Mouse (Mus musculus): ENCODE data around the gene Mipol1. TPM values are rescaled to one million over a fixed set of nuclear protein-coding genes. Genes with fewer than 3 reads are reported as not detected.

Gene Mipol1
- polyA plus RNA-seq, 1 experiment from 2014 or later = 6.8 TPM

- no peak overlapping the region for H3K9ac ChIP-seq
- H3K4me3 ChIP-seq = no peak overlapping the region
- H3K36me3 ChIP-seq = no peaks in the 10 kb centered on the region
- WGBS = 52% methylated on average over 3 of the region's 3 CpGs
- no peak for ATAC-seq (ENCODE audit: low FRiP score, low read depth)
- H3K27me3 ChIP-seq (replicated peaks) = no peaks in the 10 kb centered on the region
- H3K4me2 ChIP-seq (replicated peaks) = no peak overlapping the region
- H3K9me3 ChIP-seq = no peaks in the 10 kb centered on the region
- H3K27ac ChIP-seq = no peak overlapping the region
- no peaks in the 10 kb centered on the region for H3K4me1 ChIP-seq
Observed at GRCm38 (mm10) chr12:57281155-57282114, 51.2 kb downstream of the Mipol1 start.

DNA sequence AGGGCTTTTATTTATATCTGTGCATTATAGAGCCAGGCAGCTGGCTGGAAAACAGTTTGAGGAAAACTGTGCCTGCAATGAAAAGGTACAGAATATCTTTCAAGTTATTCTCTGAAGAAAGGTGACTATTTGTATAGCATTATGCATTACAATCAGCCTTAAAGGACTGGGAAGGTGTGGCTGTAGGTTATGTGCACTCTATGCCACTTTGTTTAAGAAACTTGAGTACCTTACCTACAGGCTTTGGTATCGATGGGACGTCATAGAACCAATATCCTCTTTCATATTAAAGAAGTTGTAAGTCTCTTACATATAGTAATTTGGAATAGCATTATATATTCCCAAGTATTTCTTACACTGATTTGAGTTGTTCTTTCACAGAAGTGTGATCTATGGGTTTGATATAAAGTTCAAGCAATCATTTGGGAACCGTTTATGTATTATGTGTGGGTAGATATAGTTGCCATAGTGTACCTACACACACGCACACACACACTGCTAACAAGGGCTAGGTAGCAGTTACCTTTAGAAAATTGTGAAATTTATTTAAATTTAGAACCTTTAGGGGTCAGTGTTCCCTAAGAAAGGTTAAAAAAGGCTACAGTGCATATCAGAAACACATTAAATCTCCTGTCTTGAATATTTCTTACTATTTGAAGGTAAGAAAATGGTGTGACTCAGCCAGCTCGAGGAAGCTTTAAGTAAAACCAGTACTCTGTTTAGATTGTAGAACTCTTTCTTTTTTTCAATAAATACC lies 55.3 kb downstream of the Mipol1 start:
- H3K9ac ChIP-seq = no peak overlapping the region
- H3K9me3 ChIP-seq = no peaks in the 10 kb centered on the region
- no peak overlapping the region for H3K4me3 ChIP-seq
- no peaks in the 10 kb centered on the region for H3K36me3 ChIP-seq
- no peak for ATAC-seq (ENCODE audit: low FRiP score, low read depth)
- H3K4me2 ChIP-seq (replicated peaks) = no peak overlapping the region
- WGBS = 87% methylated on average over 5 of the region's 5 CpGs
- H3K4me1 ChIP-seq = no peaks in the 10 kb centered on the region
- no peaks in the 10 kb centered on the region for H3K27me3 ChIP-seq (replicated peaks)
- H3K27ac ChIP-seq = no peak overlapping the region

- no peak overlapping the region for H3K4me3 ChIP-seq
- no peak overlapping the region for H3K27ac ChIP-seq
- H3K36me3 ChIP-seq = no peaks in the 10 kb centered on the region
- no peaks in the 10 kb centered on the region for H3K27me3 ChIP-seq (replicated peaks)
- 94% methylated on average over 4 of the region's 4 CpGs for WGBS
- no peak for ATAC-seq (ENCODE audit: low FRiP score, low read depth)
- H3K9me3 ChIP-seq = no peaks in the 10 kb centered on the region
- no peaks in the 10 kb centered on the region for H3K4me1 ChIP-seq
- H3K4me2 ChIP-seq (replicated peaks) = no peak overlapping the region
- no peak overlapping the region for H3K9ac ChIP-seq
Observed at GRCm38 (mm10) chr12:57307337-57307736, 77.1 kb downstream of the Mipol1 start.

GRCm38 (mm10) chr12:57307748-57308147 lies 77.5 kb downstream of the Mipol1 start:
- H3K4me1 ChIP-seq = no peaks in the 10 kb centered on the region
- H3K4me2 ChIP-seq (replicated peaks) = no peak overlapping the region
- 95% methylated on average over 1 of the region's 1 CpGs for WGBS
- ATAC-seq (ENCODE audit: low FRiP score, low read depth) = no peak
- no peak overlapping the region for H3K27ac ChIP-seq
- no peak overlapping the region for H3K9ac ChIP-seq
- H3K27me3 ChIP-seq (replicated peaks) = no peaks in the 10 kb centered on the region
- no peaks in the 10 kb centered on the region for H3K9me3 ChIP-seq
- H3K36me3 ChIP-seq = no peaks in the 10 kb centered on the region
- no peak overlapping the region for H3K4me3 ChIP-seq

DNA sequence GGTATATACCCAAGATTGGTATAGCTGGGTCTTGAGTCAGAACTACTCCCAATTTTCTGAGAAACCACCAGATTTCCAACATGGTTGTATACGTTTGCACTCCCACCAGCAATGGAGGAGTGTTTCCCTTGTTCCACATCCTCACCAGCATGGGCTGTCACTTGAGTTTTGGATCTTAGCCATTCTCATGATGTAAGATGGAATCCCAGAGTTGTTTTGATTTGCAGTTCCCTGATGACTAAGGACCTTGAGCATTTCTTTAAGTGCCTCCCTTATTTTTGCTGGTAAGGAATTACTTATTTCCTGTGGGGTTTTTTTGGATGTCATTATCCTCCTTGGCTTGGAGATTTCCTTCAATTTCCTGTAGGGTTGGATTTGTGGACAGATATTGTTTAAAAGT lies 108.8 kb downstream of the Mipol1 start:
- Histone ChIP-seq H3K27me3 (replicated peaks) (no peaks in the 10 kb centered on the region), H3K27ac (no peak overlapping the region), H3K4me3 (no peak overlapping the region), H3K9ac (no peak overlapping the region), H3K4me1 (no peaks in the 10 kb centered on the region), H3K4me2 (replicated peaks) (no peak overlapping the region), H3K9me3 (no peaks in the 10 kb centered on the region), H3K36me3 (no peaks in the 10 kb centered on the region)
- 97% methylated on average over 1 of the region's 1 CpGs for WGBS
- no peak for ATAC-seq (ENCODE audit: low FRiP score, low read depth)

DNA sequence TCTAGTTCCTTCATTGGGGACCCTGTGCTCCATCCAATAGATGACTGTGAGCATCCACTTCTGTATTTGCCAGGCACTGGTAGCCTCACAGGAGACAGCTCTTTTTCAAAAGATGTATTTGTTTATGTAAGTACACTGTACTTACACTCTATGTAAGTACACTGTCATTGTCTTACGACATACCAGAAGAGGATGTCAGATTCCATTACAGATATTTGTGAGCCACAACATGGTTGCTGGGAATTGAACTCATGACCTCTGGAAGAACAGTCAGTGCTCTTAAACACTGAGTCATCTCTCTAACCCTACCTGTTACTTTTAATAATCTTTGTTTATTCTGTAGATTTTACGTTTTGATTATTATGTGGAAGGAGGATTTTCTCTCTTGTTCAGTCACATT lies 109.9 kb downstream of the Mipol1 start:
- no peak for ATAC-seq (ENCODE audit: low FRiP score, low read depth)
- WGBS = 88% methylated on average over 2 of the region's 2 CpGs

GRCm38 (mm10) chr12:57362732-57363131 lies 132.5 kb downstream of the Mipol1 start:
- H3K36me3 ChIP-seq = no peaks in the 10 kb centered on the region
- no peak for ATAC-seq (ENCODE audit: low FRiP score, low read depth)
- 79% methylated on average over 2 of the region's 2 CpGs for WGBS
- H3K9me3 ChIP-seq = no peaks in the 10 kb centered on the region
- no peak overlapping the region for H3K27ac ChIP-seq
- no peak overlapping the region for H3K9ac ChIP-seq
- H3K27me3 ChIP-seq (replicated peaks) = no peaks in the 10 kb centered on the region
- H3K4me3 ChIP-seq = no peak overlapping the region
- no peak overlapping the region for H3K4me2 ChIP-seq (replicated peaks)
- no peaks in the 10 kb centered on the region for H3K4me1 ChIP-seq

More for the DNA sequence above, 109.9 kb downstream of the Mipol1 start:
- Histone ChIP-seq H3K9me3 (no peaks in the 10 kb centered on the region), H3K27me3 (replicated peaks) (no peaks in the 10 kb centered on the region), H3K4me2 (replicated peaks) (no peak overlapping the region), H3K9ac (no peak overlapping the region), H3K27ac (no peak overlapping the region), H3K36me3 (no peaks in the 10 kb centered on the region), H3K4me3 (no peak overlapping the region), H3K4me1 (no peaks in the 10 kb centered on the region)

- H3K9me3 ChIP-seq = no peaks in the 10 kb centered on the region
- no peaks in the 10 kb centered on the region for H3K27me3 ChIP-seq (replicated peaks)
- H3K4me3 ChIP-seq = no peak overlapping the region
- WGBS = 79% methylated on average over 7 of the region's 7 CpGs
- no peak overlapping the region for H3K4me2 ChIP-seq (replicated peaks)
- no peak overlapping the region for H3K9ac ChIP-seq
- ATAC-seq (ENCODE audit: low FRiP score, low read depth) = no peak
- no peak overlapping the region for H3K27ac ChIP-seq
- no peaks in the 10 kb centered on the region for H3K4me1 ChIP-seq
- no peaks in the 10 kb centered on the region for H3K36me3 ChIP-seq
Observed at GRCm38 (mm10) chr12:57364027-57364426, 133.8 kb downstream of the Mipol1 start.

- no peak for ATAC-seq (ENCODE audit: low FRiP score, low read depth)
- H3K4me1 ChIP-seq = no peaks in the 10 kb centered on the region
- H3K36me3 ChIP-seq = no peaks in the 10 kb centered on the region
- no peak overlapping the region for H3K27ac ChIP-seq
- H3K4me2 ChIP-seq (replicated peaks) = no peak overlapping the region
- 85% methylated on average over 3 of the region's 3 CpGs for WGBS
- H3K9ac ChIP-seq = no peak overlapping the region
- H3K27me3 ChIP-seq (replicated peaks) = no peaks in the 10 kb centered on the region
- H3K4me3 ChIP-seq = no peak overlapping the region
- H3K9me3 ChIP-seq = no peaks in the 10 kb centered on the region
Observed at GRCm38 (mm10) chr12:57371790-57372547, 141.7 kb downstream of the Mipol1 start.

GRCm38 (mm10) chr12:57382797-57383196 lies 152.6 kb downstream of the Mipol1 start:
- Histone ChIP-seq H3K36me3 (no peaks in the 10 kb centered on the region), H3K9ac (no peak overlapping the region), H3K4me2 (replicated peaks) (no peak overlapping the region), H3K4me1 (no peaks in the 10 kb centered on the region), H3K27me3 (replicated peaks) (no peaks in the 10 kb centered on the region), H3K27ac (no peak overlapping the region), H3K4me3 (no peak overlapping the region), H3K9me3 (no peaks in the 10 kb centered on the region)
- ATAC-seq (ENCODE audit: low FRiP score, low read depth) = no peak
- 60% methylated on average over 6 of the region's 6 CpGs for WGBS

- WGBS = 88% methylated on average over 2 of the region's 2 CpGs
- no peak overlapping the region for H3K4me3 ChIP-seq
- no peaks in the 10 kb centered on the region for H3K4me1 ChIP-seq
- H3K9me3 ChIP-seq = no peaks in the 10 kb centered on the region
- no peak overlapping the region for H3K27ac ChIP-seq
- no peak overlapping the region for H3K4me2 ChIP-seq (replicated peaks)
- no peak for ATAC-seq (ENCODE audit: low FRiP score, low read depth)
- H3K36me3 ChIP-seq = no peaks in the 10 kb centered on the region
- no peaks in the 10 kb centered on the region for H3K27me3 ChIP-seq (replicated peaks)
- no peak overlapping the region for H3K9ac ChIP-seq
Observed at GRCm38 (mm10) chr12:57387588-57388292, 157.5 kb downstream of the Mipol1 start.
